Mouse (Mus musculus) CD8-positive naive resting alpha-beta T cell, adult 2 months (primary cell): Measurements from ENCODE around the gene Cdk2.
A peak's percentile ranks its signal among the peaks of the same experiment; 100 is the strongest.
"Not testable (repeated sequence)": the region's sequence is repeated elsewhere in the genome, so short reads cannot be mapped to it uniquely, and the experiment has no call there.

Source experiments
- DNase-seq, 2 experiments: peaks; one replicate each; pipeline ENCODE4 v3.0.0; 2022; ENCODE audit warnings: low read depth in 2 of 2, low spot score in 2 of 2

Cdk2 gene

DNA sequence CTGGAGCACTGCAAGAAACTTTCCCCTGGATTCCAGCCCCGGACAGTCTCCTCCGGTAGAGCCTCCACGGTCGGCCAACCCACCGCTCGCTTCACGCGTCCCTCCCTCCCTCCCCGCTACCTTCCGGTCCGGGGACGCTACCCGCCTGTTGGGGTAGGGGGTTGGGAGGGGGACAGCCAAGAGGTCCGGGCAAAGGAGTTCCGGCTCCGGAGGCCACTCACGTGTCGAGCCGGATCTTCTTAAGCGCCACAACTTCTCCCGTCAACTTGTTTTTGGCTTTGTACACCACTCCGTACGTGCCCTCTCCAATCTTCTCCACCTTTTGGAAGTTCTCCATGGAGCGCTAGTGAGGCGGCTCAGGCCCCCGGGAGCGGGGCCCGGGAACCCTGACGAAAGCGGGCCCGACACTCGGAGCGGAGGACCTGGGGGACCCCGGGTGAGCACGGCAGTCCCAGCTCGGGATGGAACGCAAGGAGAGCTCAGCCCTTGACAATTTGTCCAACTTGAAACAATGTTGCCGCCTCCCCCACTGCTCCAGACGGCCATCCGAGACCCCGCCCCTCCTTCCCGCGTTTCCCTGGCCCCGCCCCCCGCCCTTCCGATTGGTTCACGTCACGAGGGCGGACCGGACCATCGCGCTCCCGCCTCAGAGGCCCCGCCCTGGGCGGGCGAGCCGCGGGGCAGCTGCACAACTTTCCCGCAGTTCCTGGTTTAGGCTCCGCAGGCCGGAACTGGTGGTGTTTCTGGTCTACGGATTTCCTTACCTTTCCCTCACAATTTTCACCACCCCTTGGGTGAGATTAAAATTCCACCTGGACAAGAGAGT, at the start of gene Cdk2:
Gene Cdk2 (minus strand): TSS at position 541 of the 826 bp plus-strand sequence.
- peak; percentile 58 to 70 for DNase-seq

DNA sequence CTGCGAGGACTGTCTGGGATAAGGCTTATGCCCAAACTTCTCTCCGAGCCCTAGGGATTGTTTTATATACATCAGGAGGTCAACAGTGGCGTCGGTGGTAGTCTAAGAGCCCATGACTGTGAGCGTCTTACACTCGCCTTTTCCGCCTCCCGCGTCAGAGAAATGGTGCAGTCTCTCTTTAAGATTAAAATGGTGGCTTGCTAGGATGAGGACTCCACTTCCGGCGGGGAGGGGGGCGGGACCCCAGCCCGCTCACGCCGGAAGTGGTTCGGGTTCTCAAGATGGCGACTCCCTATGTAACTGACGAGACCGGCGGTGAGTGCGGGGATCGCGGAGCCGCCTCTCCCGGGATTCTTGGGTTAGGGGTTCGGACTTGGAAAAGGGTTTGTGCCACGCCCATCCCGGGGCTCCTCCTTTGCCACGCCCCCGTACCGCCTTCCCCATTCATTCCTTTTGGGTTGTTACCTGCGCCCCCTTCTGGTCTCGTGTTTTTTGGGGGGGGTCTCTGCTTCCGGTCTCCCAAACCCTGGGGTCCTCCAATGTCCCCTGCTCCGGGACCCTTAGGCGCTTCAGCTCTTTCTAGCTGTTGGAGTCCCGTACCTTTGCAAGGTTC, 43.5 kb upstream of the Cdk2 start:
- peak; percentile 62 to 67 for DNase-seq

DNA sequence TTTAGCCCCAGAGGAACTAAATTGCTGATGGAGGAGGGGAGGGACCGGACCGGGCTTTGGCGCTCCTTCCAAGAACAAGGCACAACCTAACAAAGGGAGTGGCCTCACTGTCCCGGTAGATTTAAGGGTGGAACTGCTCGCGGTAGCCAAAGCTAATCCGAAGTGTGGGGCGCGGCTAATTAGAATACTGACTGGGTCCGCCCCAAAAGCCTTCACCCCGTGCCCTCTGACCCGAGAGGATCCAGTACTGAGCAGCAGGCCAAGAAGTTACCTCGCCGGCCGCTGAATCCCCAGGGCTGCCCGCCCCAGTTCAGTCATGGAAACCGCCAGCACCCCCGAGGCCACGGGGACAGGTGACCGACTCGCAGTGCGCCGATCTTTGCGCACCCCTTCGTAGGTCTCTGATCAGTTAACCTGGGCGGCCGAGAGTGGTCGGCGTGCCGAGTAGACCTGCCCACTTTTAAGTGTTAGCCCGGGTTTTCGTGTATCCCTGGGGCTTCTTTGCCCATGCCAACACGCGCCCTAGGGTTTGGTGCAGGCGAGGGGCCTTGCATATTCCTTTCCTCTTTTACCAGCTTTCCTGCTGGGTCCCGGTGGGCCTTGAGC, 42.9 kb upstream of the Cdk2 start, which contains the start of gene Pym1:
Gene Pym1 (plus strand): TSS at position 244 of the 606 bp plus-strand sequence.
- DNase-seq, result peak; percentile 51 to 53

DNA sequence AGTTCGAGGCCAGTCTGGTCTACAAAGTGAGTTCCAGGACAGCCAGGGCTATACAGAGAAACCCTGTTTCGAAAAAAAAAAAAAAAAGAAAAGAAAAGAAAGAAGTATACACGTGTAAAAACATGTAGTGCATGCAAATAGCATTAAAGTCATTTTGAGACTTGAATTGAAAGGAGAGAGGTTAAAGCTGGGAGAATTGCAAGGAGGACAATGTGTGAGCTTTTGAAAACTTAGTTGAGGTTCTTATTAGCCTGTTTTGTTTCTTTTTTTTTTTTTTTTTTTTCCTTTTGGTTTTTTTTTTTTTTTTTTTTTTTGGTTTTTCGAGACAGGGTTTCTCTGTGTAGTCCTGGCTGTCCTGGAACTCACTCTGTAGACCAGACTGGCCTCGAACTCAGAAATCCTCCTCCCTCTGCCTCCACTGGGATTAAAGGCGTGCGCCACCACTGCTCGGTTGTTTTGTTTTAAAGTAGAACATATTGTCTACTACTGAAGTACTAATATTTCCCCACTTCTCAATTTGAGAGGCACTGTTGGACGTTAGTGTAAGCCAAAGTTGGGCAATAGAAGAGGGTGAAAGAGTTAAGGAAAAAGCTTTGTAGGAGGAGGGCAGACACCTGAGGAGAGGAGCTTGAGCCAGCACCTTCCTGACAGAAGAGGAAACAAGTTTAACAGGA, 42.3 kb upstream of the Cdk2 start:
- no peak for DNase-seq

DNA sequence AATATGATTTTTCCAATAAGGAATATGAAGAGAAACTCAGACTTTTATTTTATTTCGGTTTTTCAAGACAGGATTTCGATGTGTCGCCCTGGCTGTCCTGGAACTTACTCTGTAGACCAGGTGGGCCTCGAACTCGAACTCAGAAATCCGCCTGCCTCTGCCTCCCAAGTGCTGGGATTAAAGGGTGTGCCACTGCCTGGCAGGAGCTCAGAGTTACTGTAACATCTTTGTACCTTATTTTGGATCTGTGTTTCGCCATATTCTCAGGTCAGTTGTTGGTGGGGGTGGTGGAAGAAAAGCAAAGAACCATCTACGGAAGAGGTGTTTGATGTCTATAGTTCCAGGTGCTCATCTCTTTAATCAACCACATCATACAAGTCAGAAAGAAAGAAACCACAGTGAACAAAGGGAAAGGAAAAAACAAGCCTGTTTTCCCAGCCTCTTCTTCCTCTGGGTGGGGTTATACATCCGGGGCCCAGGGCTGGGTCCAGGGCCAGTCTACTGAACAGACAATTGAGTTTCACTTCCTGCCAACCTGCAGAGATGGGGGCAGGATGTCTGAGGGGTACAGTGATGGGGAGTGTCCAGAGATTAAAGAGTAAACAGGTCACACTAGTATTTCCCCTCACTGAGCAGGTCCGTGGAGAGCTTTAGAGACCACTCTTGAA, 41.2 kb upstream of the Cdk2 start:
- peak; percentile 83 to 89 for DNase-seq

DNA sequence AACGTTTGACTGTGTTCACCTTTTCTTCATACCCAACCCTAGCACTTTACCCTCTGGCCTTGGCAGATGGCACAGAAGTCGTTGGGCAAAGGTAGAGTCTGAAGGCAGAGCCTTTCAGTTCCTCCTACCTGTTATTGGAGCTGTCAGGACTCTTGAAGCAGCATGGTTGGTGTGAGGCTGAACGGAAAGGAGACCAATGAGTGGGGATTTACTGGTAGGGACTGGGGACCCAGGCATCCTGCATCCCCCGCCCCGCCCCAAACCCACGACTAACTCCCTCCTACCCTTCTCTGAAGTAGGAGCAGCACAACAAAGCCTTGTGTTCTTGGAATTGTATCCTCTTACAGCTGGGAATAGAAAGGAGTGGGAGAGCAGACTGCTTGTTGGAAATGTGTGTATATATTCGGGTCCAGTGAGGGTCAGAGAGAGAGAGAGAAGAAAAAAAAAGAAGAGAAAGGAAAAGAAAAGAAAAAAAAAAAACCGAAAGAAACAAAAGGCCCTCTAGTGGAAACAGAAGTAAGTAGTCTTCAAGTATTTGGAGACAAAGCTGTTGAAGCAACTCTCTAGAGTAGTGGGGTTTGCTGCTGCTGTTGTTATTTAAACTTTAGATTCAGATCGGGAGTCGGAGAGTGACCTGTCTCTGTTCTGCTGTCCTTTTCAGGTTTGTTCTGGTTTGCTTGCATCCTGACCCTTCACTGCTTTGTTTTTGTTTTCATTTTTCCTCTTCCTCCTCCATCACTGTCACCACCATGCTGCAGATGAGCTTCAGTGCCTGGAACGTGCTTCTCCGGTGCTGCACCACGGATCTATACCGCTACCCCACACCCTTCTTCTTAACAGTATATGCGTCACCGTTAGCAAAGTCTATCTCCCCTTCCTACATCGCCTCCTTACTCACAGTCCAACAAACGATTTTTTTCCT, 40.1 kb upstream of the Cdk2 start, which contains the start of gene Dgka:
Gene Dgka (minus strand): TSS at position 176 of the 922 bp plus-strand sequence.
- peak; percentile 58 to 72 for DNase-seq

DNA sequence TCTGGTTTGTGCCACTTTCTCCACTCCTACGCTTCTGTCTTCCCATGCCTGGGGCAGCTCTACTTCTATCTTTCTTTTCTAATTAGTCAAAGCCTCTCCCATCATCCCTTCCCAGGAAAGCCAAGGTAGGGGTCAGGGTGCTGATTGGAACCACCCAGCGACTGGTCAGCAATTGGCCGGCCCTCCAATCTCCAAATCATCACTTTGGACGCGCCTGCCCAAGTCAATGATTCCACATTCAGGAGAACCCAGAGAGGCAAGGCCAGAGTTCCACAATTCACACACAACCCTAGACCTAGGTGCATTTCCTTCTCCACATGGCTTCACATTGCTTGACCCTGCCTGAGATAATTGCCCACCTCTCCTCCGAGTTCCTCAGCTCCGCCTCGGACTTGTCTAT, 39.4 kb upstream of the Cdk2 start:
- no peak for DNase-seq

DNA sequence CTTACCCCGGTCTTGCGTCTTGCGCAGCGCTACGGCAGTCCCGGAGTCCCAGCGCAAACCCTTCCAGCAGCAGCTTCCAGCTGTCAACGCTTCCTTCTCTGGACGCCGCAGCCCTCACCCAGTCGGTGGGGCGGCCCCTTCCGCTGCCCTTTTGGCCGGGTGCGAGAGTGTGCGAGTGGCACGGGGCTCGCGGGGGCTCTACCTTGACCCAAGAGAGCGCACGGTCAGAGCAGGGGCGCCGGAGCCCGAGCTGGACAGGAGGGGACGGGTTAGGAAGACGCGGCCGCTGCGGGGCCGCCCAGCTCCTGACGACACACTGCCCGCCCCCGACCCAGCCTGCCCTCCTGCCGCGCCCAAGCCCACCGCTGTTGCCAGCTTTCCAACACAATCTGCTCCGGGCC, 39.0 kb upstream of the Cdk2 start:
- peak; percentile 28 to 34 for DNase-seq

DNA sequence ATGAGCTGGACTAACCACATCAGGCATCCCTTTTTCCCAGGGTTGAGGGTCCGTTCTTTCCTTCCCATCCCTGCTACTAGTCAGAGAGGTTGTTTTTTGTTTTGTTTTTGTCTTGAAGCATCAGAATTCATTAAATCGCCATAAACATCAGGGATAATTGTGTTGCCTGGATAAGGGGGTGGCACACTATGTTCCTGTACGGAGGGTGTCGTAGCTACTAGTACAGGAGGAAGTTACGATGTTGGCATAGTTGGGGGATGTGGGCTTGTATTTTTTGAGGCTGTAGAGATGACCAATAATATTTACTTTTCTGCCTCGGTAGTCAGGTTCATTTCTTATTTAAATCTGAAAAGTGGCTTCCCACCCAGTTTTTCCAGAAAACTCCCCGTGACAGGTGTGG, 38.4 kb upstream of the Cdk2 start:
- no peak for DNase-seq

DNA sequence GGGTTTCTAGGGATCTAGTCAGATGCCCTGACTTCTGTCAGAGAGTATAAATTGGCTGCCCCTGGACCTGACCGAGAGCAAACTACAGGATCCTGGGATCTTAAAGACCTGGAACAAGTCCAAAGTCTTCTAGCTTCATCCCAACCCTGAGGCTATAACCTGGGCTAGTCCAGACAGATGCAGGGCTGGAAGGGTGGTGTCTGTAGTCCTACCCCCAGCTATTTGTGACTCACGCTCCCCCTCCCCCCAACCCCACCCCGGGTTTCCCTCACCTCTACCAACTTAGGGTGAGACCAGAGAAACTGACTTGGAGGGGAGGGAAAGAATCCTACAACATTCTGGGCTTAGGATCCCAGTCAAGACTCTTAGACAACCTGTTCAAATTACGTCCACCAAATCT, 37.8 kb upstream of the Cdk2 start:
- DNase-seq, result no peak

DNA sequence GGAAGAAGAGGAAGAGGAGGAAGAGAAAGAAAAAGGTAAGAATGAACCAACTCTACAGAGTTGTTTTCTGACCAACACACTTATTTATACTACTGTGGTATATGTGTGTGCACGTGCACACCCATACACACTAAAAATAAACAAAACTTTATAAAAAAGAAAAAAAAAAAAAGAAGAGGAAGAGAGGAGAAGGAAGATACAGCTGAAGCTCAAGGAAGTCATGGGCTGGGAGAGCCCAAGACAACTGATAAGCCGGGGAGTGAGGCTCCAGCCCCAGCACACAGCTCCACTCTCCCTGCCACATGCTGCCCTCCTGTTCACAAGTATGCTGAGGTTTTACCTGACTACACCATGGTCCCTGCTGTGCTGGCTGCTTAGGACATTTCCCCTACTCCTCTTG, 35.5 kb upstream of the Cdk2 start:
- DNase-seq, result no peak

DNA sequence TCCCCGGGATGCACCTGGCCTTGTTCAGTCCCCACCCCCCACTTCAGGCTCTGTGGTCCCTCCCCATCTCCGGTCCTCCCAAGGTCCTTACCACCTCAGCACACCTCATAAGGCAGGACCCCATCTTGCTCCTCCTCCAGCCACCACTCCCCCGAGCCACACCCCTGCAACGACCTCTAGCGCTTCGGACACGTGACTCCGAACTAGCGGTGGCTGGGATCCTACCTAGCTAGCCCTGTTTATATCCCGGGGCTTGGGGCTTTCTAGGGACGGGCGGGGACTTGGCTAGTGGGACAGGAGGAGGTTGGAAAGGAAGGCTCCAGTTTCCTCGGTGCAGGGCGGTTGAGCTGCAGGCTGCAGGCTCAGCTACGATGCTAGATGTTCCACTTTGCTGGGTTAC, 32.6 kb upstream of the Cdk2 start:
- DNase-seq, result no peak

DNA sequence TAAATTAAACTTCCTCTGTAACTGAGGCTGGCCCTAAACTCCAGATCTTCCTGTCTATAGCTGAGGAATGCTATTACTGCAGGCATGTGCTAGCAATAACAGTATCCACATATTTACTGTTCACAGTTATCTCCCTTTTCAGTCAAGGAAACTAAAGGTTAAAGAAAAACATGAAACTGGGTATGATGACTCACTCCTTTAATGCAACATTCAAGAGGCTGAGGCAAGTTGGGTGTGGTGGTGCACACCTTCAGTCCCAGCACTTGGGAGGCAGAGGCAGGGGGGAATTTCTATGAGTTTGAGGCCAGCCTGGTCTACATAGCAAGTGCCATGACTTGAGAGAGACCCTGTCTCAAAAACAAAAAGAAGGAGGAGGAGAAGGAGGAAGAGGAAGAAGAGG, 27.2 kb upstream of the Cdk2 start:
- DNase-seq, result no peak

DNA sequence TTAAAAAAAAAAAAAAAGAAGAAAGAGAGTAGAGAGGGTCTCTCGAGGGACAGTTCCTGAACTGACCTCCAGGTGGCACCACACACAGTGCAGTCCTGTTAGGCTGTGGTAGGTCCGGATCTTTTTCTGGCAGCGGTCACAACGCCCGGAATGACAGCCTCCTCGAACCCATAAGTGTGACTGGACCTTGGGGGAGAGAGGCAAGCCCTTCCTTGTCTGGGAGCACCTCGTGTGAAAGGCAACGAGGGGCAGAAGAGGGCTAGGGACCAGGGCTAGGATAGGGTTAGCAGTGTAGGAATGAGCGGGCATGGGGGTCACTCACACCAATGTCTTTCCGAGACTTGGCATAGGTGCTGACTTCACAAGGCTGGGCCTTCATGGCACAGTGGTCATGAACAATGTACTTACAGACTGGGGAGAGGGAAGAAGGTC, 26.2 kb upstream of the Cdk2 start:
- DNase-seq, result peak in 1 of 2 experiments; percentile 66

DNA sequence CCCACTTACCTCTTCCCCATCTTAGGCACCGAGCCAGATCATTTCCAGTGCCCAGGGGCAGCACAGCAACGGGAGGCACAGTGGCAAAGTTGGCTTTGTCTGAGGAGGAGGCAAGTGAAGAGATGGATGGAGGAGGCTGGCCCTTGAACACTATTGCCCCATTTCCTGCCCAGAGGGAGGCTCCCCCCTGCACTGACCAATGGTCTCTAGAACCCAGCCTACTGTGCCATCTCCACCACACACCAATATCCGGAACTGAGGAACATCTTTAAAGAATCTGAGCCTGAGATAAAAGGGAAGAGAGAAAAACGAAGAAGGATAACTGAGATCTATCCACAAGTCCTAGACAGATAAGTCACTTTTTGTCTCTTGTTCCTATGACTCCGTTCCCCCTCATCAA, 23.2 kb upstream of the Cdk2 start:
- no peak for DNase-seq

DNA sequence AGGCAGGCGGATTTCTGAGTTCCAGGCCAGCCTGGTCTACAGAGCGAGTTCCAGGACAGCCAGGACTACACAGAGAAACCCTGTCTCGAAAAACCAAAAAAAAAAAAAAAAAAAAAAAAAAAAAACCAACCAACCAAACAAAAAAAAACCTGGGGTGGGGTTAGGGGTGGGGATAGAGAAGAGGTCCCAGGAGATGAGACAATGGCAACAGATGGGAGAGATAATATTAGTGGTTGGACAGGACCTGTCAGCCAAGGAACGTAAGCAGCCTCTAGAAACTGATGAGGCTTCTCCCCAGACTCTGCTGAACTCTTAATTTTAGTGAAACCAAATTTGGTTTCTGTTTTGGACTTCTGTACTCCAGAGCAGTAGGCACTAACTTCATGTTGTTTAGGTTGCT, 20.6 kb upstream of the Cdk2 start:
- DNase-seq, result not testable (repeated sequence)

DNA sequence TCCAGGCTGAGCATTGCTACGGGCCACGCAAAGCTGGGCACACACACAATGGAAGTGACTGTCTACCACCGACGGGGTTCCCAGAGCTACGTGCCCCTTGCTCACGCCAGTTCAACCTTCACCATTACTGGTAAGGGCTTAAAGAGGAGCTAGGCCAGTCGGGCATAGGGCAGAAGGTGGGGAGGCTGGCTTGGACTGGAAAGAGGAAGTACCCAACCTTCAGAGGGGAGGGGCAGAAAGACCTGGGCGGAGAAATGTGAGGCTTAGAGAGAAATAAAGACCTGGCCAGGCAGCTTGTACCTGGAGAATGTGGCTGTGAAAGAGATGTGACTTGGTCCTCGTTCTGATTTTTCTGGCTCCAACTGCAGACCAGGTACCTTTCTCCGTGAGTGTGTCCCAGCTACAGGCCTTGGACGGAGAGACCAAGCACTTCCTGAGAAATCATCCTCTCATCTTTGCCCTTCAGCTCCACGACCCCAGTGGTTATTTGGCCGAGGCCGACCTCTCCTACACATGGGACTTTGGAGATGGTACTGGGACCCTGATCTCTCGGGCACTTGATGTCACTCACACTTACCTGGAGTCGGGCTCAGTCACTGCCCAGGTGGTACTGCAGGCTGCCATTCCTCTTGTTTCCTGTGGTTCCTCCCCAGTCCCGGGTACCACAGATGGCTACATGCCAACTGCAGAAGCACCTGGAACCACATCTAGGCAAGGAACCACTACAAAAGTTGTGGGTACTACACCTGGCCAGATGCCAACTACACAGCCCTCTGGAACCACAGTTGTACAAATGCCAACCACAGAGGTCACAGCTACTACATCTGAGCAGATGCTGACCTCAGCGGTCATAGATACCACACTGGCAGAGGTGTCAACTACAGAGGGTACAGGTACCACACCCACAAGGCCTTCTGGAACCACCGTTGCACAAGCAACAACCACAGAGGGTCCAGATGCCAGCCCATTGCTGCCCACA, 11.0 kb upstream of the Cdk2 start:
- DNase-seq, result peak; percentile 87 to 93

DNA sequence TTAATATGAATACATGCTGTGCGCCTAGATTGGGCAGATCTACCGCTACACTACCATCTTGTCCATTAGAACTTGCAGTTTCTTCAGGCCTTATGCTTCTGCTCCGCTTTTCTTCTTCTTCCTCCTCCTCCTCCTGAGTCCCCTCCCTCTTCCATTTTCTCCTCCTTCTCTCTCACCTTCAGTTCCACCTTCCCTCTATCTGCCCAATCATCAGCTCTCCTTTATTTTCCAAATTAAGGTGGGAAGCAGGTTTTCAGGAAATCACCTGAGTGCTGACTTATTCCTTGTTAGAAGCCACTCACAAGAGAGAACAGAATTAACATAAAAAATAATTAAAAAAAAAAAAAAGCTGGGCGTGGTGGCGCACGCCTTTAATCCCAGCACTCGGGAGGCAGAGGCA, 6.5 kb upstream of the Cdk2 start:
- DNase-seq, result not testable (repeated sequence)

DNA sequence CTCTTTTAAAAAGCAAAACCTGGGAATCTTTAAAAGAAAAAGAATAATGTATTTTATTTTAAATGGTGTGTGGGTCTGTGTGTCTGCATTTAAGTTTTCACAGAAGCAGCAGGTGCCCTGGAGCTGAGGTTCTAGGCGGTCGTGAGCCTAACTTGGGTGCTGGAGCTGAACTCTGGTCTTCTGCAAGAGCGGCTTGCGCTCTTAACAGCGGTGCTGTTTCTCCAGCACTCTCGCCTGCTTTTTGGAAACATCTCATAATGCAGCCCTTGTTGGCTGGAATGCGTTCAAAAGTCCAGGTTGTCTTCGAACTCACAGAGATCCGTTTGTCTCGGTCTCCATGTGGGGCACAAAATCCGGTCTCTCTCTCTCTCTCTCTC, 474 bp upstream of the Cdk2 start:
- no peak for DNase-seq
